Mouse (Mus musculus) thymus, postnatal 36 days (tissue): Measurements from ENCODE around the gene Prkaca.

Experiments
- DNase-seq, 2 experiments: peaks; one replicate each; pipeline ENCODE4 v3.0.0; 2022; ENCODE audit warnings: mixed read lengths in 2 of 2

Gene Prkaca

DNA sequence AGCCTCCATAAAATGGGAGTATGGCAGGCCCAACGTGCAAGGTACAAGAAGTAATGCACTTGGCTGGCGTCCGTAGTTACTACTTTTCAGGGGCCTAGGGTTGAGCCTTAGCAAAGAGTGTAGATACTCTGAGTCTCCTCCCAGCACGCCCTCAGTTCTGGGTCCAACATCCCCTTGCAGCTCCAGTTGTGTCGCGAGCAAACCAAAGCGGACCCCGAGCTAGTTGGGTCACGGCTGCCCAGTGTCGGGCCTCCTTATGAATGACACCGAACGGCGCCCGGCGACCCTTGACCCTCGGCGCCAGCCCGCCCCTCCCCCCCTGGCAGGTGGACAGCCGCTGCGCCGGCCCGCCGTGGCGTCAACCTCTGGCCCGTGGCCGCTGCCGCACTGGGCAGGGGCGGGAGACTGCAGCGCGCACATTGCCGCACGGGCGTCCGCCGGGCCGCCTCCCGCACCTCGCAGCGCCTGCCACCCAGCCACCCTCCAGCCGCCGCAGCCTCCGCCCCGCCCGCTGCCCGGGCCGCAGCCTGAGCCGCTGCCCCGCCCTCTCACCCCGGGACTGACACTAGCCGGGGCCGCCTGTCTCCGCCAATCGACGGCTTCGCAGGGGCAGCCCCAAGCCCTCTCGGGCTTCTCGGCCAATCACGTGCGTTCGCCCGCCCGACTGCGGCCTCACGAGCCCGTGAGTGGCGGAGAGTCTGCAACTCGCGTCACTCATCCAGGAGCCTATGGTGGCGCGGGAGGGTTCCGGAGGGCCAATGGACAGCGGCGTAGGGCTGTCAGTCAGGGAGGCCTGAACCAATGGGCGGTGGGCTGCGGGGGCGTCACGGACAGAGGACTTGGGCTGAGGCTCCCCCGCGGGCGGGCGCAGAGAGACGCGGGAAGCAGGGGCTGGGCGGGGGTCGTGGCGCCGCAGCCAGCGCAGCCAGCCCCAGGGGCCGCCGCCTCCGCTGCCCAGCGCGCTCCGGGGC is at the start of gene Prkaca:
TSS of gene Prkaca (plus strand) at position 844 of the 971 bp plus-strand sequence.
- DNase-seq: peak; percentile 97 to 99

DNA sequence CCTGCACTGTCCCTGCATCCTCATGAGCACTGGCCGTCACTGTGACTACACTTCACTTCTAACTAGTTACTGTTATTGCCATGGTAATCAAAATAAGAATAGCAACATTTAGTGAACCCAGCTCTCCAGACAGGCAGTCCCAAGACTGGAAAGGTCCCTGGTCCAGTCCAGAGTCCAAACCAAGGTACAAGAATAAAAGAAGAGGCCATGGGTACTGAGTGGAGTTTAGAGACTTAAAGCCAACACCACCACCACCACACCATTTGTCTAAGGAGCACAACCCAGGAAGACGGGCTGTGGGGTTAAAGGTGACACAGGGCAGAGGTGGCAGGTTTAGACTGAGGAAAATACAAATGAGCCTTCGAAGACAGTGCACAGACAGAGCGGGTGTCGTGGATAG is 48.2 kb upstream of the Prkaca start:
- no peak for DNase-seq

DNA sequence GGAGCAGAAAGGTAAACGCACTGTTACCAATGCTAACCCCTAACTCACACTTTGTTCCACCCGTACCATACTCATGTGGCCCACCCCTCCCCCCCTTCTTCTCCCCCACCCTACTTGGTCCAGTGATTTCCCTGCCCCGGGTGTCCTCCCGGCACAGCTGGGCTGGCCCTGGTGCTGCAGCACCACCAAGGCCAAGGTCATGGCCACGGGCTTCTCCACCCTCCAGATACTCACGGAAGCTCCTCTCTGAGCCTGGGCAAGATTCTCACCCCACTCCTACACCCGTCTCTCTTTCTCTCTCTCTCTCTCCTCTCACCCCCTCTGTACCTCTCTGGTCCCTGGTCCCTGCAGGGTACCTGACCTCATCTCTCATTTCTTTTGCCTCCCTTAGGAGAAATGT is 46.5 kb upstream of the Prkaca start:
- no peak for DNase-seq

DNA sequence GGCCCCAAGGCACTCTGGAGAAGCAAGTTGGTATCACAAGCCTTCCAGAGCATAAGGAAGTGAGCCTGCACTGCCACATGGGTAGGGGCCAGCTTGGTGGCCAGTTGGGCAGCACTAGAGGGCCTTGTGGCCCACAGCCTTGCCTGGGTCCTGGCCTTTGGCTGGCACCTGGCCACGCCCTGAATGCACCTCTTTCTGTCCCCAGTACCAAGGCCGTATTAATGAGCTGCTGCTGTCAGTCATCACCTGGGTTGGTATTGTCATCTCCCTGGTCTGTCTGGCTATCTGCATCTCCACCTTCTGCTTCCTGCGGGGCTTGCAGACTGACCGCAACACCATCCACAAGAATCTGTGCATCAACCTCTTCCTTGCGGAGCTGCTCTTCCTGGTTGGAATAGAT is 38.6 kb upstream of the Prkaca start:
- DNase-seq: no peak

DNA sequence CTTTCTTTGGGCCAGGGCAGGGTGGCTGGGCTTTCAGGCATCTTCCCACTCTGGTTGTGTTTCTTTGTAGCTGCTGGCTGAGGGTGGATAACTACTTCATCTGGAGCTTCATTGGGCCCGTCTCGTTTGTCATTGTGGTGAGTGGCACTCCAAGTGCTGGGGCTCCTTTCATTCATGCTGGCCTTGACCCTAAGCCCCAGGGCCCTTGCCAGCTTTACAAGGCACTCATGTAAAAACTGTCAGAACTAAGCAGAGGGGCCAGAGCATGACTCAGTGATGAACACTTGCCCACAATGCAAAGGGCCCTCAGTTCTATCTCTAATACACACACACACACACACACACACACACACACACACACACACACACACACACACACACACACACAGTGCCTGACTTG is 37.8 kb upstream of the Prkaca start:
- no peak for DNase-seq

DNA sequence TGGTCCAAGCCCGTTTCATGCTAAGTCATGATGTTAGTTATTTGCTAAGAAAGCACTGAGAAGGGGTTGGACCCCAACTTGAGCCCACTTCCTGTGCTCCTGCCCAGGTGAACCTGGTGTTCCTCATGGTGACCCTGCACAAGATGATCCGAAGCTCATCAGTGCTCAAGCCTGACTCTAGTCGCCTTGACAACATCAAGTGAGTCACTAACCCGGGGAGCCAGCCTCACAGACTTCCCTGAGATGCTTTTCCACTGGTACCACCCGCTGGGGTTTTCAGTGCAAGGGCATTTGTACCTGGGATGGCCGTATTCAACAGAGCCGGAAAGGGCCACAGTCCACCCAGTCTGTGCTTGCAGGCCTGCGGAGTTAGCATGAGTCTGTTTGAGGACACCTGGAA is 37.4 kb upstream of the Prkaca start:
- no peak for DNase-seq

DNA sequence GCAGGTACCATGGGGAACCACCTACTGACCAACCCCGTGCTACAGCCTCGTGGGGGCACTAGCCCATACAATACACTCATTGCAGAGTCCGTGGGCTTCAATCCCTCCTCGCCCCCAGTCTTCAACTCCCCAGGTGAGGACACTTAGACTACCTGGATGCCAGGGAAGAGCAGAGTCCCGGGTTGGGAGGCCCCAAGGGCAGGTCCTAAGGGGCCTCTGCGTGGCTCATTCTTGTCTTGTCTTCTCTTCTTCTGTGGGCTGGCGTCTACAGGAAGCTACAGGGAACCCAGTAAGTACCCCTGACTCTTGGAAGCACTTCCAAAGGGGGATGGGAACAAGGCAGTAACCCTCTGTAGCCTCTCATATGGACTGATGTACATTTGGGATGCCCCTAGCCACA is 35.1 kb upstream of the Prkaca start:
- no peak for DNase-seq

DNA sequence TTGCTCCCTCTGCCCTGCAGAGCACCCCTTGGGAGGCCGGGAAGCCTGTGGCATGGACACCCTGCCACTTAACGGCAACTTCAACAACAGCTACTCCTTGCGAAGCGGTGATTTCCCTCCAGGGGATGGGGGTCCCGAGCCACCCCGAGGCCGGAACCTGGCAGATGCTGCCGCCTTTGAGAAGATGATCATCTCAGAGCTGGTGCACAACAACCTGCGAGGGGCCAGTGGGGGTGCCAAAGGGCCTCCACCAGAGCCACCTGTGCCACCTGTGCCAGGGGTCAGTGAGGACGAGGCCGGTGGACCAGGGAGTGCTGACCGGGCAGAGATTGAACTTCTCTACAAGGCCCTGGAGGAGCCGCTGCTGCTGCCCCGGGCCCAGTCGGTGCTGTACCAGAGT is 34.5 kb upstream of the Prkaca start:
- no peak for DNase-seq

DNA sequence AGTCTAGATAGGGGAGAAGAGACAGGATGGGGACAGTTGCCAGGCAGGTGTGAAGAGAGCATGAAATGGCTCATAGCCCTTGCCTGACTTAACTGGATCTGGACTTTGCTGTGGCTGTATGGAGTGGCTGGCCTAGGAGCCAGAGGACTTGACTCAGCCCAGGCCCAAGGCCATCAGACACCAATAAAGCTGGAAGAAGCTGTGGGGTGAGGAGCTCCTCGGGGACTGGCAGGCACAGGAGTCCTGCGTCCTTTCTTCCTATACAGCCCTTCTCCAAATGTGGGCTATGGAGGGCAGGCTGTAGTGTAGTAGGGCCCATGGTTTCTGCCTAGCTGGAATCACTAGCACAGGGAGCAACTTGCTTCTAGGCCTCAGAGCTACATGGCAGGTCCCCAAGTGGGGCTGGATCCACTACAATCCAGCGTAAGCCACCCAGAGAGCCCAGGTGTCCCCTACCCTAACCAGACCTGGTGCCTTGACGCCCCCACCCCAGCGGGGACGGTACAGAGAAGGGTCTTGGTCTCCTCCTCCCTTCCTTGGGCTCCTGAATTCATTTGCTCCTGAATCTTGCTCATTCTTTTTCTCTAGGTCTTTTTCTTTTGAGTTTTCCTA is 31.6 kb upstream of the Prkaca start:
- no peak for DNase-seq

DNA sequence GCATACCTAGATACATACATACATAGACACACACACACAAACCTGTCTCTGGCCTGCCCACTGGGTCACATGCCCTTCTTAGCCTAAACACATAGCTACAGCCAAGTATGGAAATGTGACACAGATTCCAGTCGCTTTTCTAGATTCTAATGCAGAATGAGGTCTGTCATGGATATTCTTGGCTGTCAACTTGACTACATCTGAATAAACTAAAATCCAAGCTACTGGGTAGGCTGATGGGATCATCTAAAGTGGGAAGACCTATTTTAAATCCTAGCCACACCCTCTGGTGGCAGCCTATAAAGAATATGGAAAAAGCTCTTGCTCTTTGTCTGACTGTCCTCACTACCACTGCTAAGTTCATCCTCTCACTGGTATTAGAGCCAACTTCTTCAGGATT is 30.3 kb upstream of the Prkaca start:
- DNase-seq: no peak

DNA sequence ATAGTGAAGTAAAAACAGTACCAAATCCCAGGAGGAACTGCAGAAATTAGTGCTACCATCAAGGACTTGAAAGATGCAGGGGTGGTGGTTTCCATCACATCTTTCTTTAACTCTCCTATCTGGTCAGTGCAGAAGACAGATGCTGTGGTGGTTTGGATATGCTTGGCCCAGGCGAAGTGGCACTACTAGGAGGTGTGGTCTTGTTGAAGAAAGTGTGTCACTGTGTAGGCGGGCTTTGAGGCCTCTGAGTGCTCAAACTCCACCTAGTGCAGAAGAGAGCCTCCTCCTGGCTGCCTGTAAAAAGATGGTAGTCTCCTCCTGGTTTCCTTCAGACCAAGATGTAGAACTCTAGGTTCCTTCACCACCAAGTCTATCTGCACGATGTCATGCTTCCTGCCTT is 27.3 kb upstream of the Prkaca start:
- DNase-seq: no peak

DNA sequence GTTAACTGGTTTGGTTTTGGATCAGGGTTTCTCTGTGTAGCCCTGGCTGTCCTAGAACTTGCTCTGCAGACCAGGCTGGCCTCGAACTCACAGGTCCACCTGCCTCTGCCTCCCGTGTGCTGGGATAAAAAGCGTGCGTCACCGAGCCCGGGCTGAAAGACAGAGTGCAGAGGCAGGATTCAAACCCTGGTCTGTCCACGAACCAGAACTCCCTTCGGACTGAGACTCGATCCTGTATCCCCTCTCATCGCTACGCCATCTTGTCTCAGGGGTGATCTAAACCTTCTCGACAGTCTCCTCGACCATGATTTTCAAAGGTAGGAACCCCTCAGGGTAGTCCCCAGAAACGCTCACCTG is 18.1 kb upstream of the Prkaca start:
- DNase-seq: no peak

DNA sequence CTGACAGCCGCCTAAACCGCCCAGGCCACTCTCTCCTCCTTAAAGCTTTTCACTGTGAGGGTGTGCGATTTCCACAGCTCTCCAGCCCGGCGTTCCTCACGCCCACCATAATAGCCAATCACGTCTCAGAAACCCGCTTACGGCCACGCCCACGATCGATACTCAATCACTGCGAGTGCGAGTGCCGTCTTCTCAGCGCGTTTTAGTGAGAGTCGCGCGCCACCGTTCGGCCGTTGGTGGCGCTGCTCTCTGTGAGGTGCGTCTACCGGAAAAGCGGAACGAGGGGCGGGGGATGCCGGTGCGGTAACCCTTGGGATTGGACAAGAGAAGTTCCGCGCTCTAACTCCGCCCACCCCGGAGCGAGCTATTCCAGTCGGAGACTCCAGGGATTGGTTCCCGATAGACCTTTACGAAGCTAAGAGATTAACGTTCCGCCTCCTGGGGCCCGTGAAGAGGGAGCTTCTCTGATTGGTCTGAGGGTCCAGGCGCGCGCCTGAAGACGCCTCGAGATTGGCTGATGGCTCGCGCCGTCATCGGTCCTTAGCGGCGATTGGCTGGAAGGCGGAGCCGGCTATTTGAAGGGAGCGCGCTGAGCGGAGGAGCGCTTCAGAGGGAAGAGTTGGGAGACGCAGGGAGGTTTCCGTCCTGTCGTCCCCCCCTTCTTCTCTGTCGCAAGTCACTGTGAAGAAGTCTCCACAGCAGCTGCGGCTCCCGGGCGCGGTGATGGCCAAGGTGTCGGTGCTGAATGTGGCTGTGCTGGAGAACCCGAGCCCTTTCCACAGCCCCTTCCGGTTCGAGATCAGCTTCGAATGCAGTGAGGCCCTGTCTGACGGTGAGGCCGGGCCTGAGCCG is 17.5 kb upstream of the Prkaca start, which contains the start of the genes Gm10644 and Asf1b:
TSS of gene Gm10644 (minus strand) at position 100 of the 852 bp plus-strand sequence.
TSS of gene Asf1b (plus strand) at position 402 of the 852 bp plus-strand sequence.
- peak; percentile 91 to 96 for DNase-seq

DNA sequence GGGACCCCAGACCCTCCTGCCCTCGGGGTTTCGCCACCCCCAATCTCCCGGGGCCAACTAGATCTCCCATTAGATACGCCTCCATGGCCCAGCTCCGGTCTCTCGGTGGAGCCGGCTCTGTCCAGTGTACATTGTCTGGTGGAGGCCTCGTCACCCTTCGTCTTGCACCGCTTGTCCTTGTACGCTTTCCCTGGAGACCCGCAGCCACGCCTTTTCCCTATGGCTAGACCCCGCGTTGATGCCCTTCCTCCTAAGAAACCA is 16.9 kb upstream of the Prkaca start:
- no peak for DNase-seq

DNA sequence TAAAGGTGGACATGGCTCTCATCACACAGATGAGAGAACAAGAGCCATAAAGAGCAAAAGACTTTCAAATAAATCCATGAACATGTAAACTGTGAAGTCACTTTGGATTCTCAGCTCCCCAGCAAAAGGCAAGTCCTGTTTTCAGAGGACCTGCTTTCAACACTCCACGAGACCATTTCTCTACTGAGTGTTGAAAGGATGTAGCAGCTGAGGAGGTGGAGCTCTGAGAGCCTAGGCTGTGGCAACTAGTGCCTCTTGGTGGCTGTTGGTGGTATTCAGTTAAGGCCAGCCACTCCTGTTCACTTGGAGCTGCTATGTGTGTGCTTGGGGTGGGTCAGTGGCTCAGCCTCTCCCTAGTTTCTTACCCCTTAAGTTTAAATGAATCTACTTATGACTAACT is 16.0 kb upstream of the Prkaca start:
- peak in 1 of 2 experiments; percentile 48 for DNase-seq

DNA sequence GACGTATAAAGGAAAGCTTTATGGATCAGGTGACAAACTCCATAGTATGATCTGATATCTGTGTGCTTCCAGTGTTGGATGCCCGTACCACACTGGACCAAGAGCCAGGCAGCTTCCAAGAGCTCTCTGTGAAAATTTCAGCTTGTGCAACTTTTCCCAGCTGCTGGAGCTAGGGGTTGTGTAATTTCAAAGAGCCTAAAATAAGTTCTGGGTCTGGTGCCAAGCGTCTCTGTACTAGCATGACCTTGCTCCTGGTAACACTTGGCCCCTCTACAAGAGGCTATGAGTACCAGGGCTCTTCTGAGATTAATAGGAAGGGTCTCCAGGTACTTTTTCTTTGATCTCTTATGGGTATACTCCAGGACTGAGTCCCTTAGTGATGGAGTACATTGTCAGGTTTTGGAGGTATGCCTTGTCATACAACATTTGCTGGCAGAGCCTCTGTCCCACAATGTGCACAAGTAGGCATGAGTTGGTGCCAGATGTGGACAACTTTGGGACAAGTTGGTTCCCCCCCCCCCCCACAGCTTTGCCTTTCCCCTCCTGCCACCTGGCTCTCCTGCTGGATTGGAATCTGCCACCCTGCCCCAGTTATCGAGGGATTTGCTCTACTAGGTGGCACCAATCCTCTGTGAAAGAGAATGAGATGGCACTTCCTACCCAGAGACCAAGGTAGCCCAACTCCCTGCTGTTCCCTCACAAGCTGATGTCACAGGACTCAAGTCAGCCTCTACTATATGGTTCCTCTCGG is 8.6 kb upstream of the Prkaca start:
- no peak for DNase-seq

DNA sequence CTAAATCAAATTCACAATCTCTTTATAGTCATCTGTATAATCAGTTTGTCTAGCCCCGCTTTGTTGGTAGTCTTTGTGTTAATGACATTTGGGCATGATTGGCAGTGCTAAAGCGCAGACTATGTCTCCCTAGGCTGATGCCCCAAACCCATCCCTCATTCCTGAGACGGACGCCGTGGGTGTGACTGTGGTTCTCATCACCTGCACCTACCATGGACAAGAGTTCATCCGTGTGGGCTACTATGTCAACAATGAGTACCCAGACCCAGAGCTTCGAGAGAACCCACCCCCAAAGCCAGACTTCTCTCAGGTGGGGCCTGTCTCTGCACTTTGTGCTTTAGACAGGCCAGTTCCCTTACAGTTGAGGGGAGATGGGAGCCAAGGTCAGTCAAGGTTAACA is 5.1 kb upstream of the Prkaca start:
- DNase-seq: no peak

DNA sequence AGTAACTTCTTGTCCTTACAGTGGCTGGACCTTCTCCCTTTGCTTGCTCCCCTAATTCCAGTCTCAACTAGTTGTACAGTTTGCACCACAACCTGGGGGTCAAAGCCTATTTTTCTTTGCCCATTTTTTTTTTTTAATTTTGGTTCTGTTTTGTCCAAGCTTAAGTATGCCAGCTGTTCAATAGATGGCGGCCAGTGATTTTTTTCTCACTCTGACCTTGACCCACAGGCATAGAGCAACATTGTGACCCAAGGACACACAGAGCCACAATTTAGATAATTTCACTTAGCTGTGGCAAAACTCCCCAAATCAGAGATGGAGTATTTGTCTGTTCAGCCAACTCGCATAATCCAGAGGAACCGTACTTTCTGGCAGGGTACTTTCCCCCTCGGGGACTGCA is 1.7 kb upstream of the Prkaca start:
- DNase-seq: no peak

DNA sequence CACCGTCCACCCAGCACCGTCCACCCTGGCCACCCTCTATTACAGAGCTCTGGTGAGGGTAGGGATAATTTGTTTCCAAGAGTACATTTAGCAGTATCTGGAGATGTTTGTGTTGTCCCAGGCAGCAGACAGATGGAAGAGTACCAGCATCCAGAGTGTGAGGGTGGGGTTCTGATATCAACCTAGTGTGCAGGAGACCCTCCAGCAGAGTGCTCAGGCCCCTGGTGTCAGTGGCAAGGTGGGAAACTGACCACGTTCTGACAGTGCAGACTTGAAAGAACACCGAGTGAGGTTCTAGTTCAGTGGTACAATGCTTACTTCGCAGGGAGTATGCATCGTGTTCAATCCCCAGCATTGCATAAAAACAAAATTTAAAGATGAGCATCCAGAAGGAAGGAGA is 1.1 kb upstream of the Prkaca start:
- DNase-seq: no peak

DNA sequence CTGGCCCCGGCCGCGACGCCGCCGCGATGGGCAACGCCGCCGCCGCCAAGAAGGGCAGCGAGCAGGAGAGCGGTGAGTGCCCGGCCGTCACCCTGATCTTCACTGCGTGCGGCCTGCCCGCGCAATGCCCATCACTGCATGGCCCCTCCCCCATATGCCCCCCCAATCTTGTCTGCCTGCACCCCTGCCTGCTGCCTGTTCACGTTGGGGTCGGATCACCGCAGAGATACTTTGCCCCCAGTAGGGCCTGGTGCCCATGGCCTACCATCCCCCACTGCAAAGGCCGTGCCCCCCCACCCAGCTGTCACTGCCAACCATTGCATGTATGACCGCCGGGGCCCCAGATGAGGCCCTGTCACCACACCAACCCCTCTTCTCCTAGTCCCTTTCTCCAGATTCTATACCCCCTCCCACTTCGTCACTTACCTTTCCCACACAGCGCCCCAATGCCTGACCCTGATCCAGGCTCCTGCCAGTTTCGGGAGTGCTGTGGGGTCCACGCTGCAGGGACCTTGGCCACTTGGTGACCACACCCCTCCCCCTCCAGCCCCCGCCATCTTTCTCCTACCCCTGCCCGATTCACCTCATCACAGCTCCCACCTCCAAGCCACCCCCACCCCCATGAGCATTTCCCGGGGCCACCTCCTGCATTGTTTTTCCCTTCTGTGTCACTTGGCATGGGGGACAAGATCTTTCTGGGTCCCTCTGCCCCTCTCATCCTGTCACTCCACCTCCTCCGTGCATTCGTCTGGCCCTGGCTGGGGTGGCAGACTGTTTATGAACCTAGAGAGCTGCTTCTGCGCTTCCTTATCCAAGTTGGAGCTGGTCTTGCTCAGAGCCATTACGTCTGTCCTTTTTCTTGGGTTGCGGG is 603 bp downstream of the Prkaca start:
- DNase-seq: peak in 1 of 2 experiments; percentile 55

DNA sequence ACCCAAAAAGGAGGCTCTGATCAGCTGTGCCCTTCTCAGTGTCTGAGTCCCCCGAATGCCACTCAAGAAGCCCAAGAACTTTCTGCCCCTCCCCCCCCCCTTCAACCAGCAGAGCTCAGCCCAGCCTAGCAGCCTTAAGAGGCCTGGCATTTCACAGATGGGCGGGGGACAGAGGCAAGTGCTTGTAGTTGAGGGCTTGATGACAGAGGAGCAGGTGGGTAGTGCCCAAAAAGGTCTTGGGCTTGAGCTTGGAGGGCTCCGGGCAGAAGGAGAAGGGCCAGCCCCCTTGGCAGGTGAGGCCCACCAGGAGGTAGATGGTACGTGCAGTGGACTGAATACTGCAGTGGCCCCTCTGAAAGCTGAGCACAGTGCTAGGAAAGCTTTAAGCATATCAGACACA is 1.7 kb downstream of the Prkaca start:
- no peak for DNase-seq
